Mouse (Mus musculus): ENCODE data around the gene Cdhr1. TPM values are rescaled to one million over a fixed set of nuclear protein-coding genes. Genes with fewer than 3 reads are reported as not detected.

The Cdhr1 gene
- total and polyA plus RNA-seq, 3 experiments: not detected

DNA sequence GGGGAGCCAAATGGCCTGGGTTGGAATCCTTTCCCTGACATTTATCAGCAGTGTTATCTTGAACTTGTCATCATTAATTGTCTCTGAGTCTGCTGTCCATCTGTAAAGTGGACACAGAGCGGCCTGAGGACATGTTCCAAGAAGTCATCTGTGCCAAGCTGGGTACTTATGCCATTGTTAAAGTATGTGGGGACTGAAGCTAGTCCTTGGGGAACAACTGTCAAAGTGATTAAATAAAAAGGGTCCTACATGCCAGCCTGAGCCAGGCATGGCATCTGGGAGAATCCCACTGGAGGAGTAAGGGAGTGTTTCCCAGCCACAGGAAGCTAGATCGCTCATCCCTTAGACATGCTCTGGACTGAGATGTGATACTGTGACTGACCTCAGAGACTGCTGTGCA is 12.3 kb upstream of the Cdhr1 start:
- no peak overlapping the region for H3K27ac ChIP-seq (ENCODE audit: control insufficient read depth, low read depth, low read length)
- no peaks in the 10 kb centered on the region for H3K36me3 ChIP-seq (ENCODE audit: control insufficient read depth in 1 of 2, insufficient read depth in 2 of 2, low read length in 2 of 2)
- H3K27me3 ChIP-seq (ENCODE audit: control insufficient read depth in 1 of 2, insufficient read depth in 2 of 2, low read length in 2 of 2): no peaks in the 10 kb centered on the region
- no peaks in the 10 kb centered on the region for H3K79me2 ChIP-seq (ENCODE audit: control insufficient read depth, insufficient read depth, low read length, poor library complexity)
- H3K4me3 ChIP-seq (ENCODE audit: control insufficient read depth in 1 of 2, insufficient read depth in 1 of 2, low read depth in 2 of 2, low read length in 2 of 2): no peak overlapping the region
- no peaks in the 10 kb centered on the region for H3K4me1 ChIP-seq (ENCODE audit: control insufficient read depth in 1 of 2, insufficient read depth in 2 of 2, low read length in 2 of 2)
- H3K9ac ChIP-seq (ENCODE audit: control insufficient read depth, low read depth, low read length, poor library complexity, severe bottlenecking): no peak overlapping the region
- no peaks in the 10 kb centered on the region for H3K9me3 ChIP-seq (replicated peaks; ENCODE audit: insufficient read depth, low read length)
- no peak for TF ChIP-seq MAZ (IDR thresholded peaks at IDR 0.05; ENCODE audit: low read depth, low read length)
- TF ChIP-seq ELF1 (IDR thresholded peaks at IDR 0.05; ENCODE audit: low read depth, low read length): no peak
- no peak for TF ChIP-seq MXI1 (IDR thresholded peaks at IDR 0.05; ENCODE audit: low read depth, low read length)
- no peak for TF ChIP-seq MEF2A (IDR thresholded peaks at IDR 0.05; ENCODE audit: extremely low read depth, insufficient replicate concordance, low read depth, low read length, poor library complexity, severe bottlenecking)
- TF ChIP-seq POLR2A (IDR thresholded peaks at IDR 0.05; ENCODE audit: control insufficient read depth in 1 of 2, insufficient read depth in 1 of 2, low read depth in 1 of 2, low read length in 2 of 2, poor library complexity in 1 of 2): no peak
- TF ChIP-seq NELFE (IDR thresholded peaks at IDR 0.05; ENCODE audit: low read depth, low read length): no peak
- no peak for TF ChIP-seq POLR2AphosphoS2 (IDR thresholded peaks at IDR 0.05; ENCODE audit: low read length)
- no peak for TF ChIP-seq NRF1 (IDR thresholded peaks at IDR 0.05; ENCODE audit: insufficient read depth, low read depth, low read length, poor library complexity, severe bottlenecking)
- TF ChIP-seq RAD21 (IDR thresholded peaks at IDR 0.05; ENCODE audit: low read depth, low read length): no peak
- no peak for TF ChIP-seq RCOR1 (IDR thresholded peaks at IDR 0.05; ENCODE audit: low read depth, low read length)
- no peak for TF ChIP-seq UBTF (IDR thresholded peaks at IDR 0.05; ENCODE audit: borderline replicate concordance, insufficient read depth, low read depth, low read length)
- no peak for TF ChIP-seq TAL1 (IDR thresholded peaks at IDR 0.05; ENCODE audit: low read length)
- no peak for TF ChIP-seq GATA1 (IDR thresholded peaks at IDR 0.05; ENCODE audit: low read depth, low read length)
- no peak for DNase-seq (ENCODE audit: low read depth, low spot score)

DNA sequence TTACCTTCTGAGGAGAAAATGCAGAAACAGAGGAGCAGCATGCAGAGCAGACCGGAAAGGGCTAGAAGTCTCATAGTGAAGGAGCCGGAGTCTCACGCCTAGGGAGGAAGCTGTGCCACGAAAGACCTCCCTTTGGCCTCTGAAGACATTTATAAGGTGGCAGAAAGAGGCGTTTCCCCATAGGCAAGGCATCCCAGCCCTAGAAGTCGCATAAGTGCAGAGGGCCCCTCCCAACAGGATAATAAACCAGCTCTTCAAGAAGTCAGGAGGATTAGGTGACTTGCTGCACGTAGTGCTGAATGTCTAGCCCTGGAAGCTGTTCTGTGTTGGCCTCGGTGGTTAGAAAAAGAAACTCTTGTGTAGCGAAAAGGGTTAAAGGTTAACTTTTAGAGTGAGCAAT is 11.8 kb upstream of the Cdhr1 start:
- Histone ChIP-seq H3K27me3 (ENCODE audit: control insufficient read depth in 1 of 2, insufficient read depth in 2 of 2, low read length in 2 of 2) (no peaks in the 10 kb centered on the region), H3K27ac (ENCODE audit: control insufficient read depth, low read depth, low read length) (no peak overlapping the region), H3K36me3 (ENCODE audit: control insufficient read depth in 1 of 2, insufficient read depth in 2 of 2, low read length in 2 of 2) (no peaks in the 10 kb centered on the region), H3K79me2 (ENCODE audit: control insufficient read depth, insufficient read depth, low read length, poor library complexity) (no peaks in the 10 kb centered on the region), H3K4me1 (ENCODE audit: control insufficient read depth in 1 of 2, insufficient read depth in 2 of 2, low read length in 2 of 2) (no peaks in the 10 kb centered on the region), H3K9me3 (replicated peaks; ENCODE audit: insufficient read depth, low read length) (no peaks in the 10 kb centered on the region), H3K4me3 (ENCODE audit: control insufficient read depth in 1 of 2, insufficient read depth in 1 of 2, low read depth in 2 of 2, low read length in 2 of 2) (no peak overlapping the region), H3K9ac (ENCODE audit: control insufficient read depth, low read depth, low read length, poor library complexity, severe bottlenecking) (no peak overlapping the region)
- no peak for DNase-seq (ENCODE audit: low read depth, low spot score)
- TF ChIP-seq MXI1 (IDR thresholded peaks at IDR 0.05; ENCODE audit: low read depth, low read length): no peak

DNA sequence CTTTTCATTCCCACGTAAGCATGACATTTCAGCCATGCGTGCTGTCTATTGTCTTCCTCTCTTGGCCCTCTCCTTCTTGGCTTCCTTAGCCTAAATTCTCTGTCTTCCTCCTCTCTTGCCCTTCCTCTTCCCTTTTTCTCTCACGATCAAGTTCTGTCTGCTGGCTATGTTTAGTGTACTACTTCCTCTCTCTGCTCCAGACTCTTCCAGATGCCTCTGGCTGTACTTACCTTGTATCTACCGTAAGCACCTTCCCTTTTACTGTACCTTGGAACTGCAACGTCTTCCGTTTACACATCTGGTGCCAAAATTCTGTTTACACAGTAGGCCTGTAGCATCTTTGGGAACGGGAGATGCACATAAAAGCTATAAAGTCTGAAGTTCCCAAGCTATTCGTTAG is 11.3 kb upstream of the Cdhr1 start:
- no peaks in the 10 kb centered on the region for H3K79me2 ChIP-seq (ENCODE audit: control insufficient read depth, insufficient read depth, low read length, poor library complexity)
- no peak overlapping the region for H3K9ac ChIP-seq (ENCODE audit: control insufficient read depth, low read depth, low read length, poor library complexity, severe bottlenecking)
- TF ChIP-seq USF2 (IDR thresholded peaks at IDR 0.05; ENCODE audit: borderline replicate concordance in 1 of 2, insufficient read depth in 1 of 2, low read depth in 1 of 2, low read length in 2 of 2): no peak
- TF ChIP-seq MYC (IDR thresholded peaks at IDR 0.05; ENCODE audit: low read depth, low read length): no peak
- no peak for TF ChIP-seq POLR2A (IDR thresholded peaks at IDR 0.05; ENCODE audit: control insufficient read depth in 1 of 2, insufficient read depth in 1 of 2, low read depth in 1 of 2, low read length in 2 of 2, poor library complexity in 1 of 2)
- TF ChIP-seq USF1 (IDR thresholded peaks at IDR 0.05; ENCODE audit: low read depth, low read length): no peak
- no peak for TF ChIP-seq E2F4 (IDR thresholded peaks at IDR 0.05; ENCODE audit: borderline replicate concordance, low read depth, low read length)
- no peak overlapping the region for H3K27ac ChIP-seq (ENCODE audit: control insufficient read depth, low read depth, low read length)
- DNase-seq (ENCODE audit: low read depth, low spot score): peak; percentile 18
- no peaks in the 10 kb centered on the region for H3K27me3 ChIP-seq (ENCODE audit: control insufficient read depth in 1 of 2, insufficient read depth in 2 of 2, low read length in 2 of 2)
- H3K36me3 ChIP-seq (ENCODE audit: control insufficient read depth in 1 of 2, insufficient read depth in 2 of 2, low read length in 2 of 2): no peaks in the 10 kb centered on the region
- no peaks in the 10 kb centered on the region for H3K4me1 ChIP-seq (ENCODE audit: control insufficient read depth in 1 of 2, insufficient read depth in 2 of 2, low read length in 2 of 2)
- no peaks in the 10 kb centered on the region for H3K9me3 ChIP-seq (replicated peaks; ENCODE audit: insufficient read depth, low read length)
- H3K4me3 ChIP-seq (ENCODE audit: control insufficient read depth in 1 of 2, insufficient read depth in 1 of 2, low read depth in 2 of 2, low read length in 2 of 2): no peak overlapping the region
